Mouse (Mus musculus) heart, postnatal 0 days (tissue): ENCODE measurements around the gene Dab2.

Source experiments
- CTCF ChIP-seq: IDR thresholded peaks from 2 replicates; pipeline ENCODE4 v1.5.1; 2016; ENCODE audit warnings: antibody characterized with exemption, control low read depth, low read depth
- EP300 ChIP-seq: IDR thresholded peaks from 2 replicates; pipeline ENCODE4 v1.6.1; 2016; ENCODE audit warnings: antibody characterized with exemption, low read depth

DNA sequence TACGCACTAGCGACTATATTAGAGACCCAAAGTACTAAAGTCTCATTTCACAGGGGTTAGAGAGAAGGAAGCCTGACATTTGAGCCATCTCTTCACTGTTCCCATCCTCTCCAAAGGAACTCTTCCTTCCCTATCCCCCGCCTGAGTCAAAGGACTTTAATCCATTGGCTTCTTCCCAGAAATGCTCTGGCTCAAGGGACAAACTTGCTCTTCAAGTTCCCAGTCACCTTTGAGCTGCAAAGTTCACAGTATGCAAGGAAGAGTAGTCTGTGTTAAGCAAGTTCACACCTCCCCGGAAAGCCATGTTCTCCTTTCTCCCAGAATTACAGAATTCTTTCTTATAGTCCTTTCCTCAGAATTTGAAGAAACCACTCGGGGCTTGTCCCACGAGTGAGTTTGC is 107.2 kb downstream of the Dab2 start:
- no peak for TF ChIP-seq CTCF
- no peak for TF ChIP-seq EP300
